Mouse (Mus musculus): ENCODE data around the gene Kcns1. TPM values are rescaled to one million over a fixed set of nuclear protein-coding genes. Genes with fewer than 3 reads are reported as not detected.
A peak's percentile ranks its signal among the peaks of the same experiment; 100 is the strongest.
"Not testable (repeated sequence)": the region's sequence is repeated elsewhere in the genome, so short reads cannot be mapped to it uniquely, and the experiment has no call there.

Gene Kcns1
- polyA plus RNA-seq (2016; fragmentation: Nextera tagmentation; extraction: Ambion mirVana), result 0.49 and 0.71 TPM in 2 replicates

DNA sequence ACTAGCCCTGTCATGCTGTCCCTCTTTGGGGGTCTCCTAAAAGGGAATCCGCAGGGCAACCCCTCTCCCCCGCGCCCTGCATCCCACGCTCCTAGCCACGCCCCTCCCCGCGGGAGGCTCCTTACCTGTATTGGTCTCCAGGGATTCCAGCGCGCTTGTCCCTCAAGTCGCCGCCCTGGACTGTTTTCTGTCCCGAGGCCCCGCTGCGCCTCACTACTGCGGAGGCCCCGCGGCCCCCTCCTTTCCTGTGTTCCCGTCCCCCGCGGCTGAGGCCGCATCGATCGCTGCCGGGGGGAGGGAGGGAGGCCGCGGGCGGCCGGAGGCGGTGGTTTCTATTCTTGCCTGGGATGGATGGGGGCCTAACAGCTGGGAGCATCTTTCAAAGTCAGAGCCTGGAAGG lies at the start of gene Kcns1:
Gene Kcns1 (minus strand): TSS at position 212 of the 400 bp plus-strand sequence.
- ATAC-seq (ENCODE audit: insufficient number of reproducible peaks, insufficient read depth, low FRiP score, low TSS enrichment), result no peak
- Histone ChIP-seq H3K9me3 (no peaks in the 10 kb centered on the region), H3K27ac (no peak within 1 kb of the TSS), H3K4me1 (peaks cover 18% of the 10 kb centered on the region), H3K4me3 (peak within 1 kb of the TSS; percentile 41), H3K36me3 (no peaks in the 10 kb centered on the region), H3K27me3 (peaks cover 72% of the 10 kb centered on the region), H3K9ac (peak within 1 kb of the TSS; percentile 44; the same call in 1 of the 2 replicates), H3K4me2 (replicated peaks) (peak within 1 kb of the TSS; percentile 75)
- 3% methylated on average over 29 of the region's 29 CpGs for WGBS

DNA sequence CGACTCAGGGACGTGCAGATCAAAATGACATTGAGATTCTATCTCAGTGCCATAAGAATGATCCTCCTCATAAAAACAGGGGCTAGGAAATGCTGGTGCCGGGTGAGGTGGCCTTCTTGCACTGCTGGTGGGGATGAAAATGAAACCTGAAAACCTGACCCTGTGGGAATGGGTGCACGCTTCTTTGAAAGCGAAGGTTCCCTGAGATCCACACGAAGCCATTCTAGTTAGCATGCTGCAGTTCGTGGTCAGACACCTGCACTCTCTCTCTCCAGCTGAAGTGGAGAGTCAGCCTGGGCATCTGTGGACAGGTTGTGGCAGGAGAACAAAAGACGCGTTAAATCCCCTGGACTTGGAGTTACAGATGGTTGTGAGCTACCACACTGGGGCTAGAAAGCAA lies 48.4 kb upstream of the Kcns1 start:
- ATAC-seq (ENCODE audit: insufficient number of reproducible peaks, insufficient read depth, low FRiP score, low TSS enrichment), result no peak
- H3K9me3 ChIP-seq, result no peaks in the 10 kb centered on the region
- H3K27ac ChIP-seq, result no peak overlapping the region
- no peak overlapping the region for H3K4me3 ChIP-seq
- no peak overlapping the region for H3K4me2 ChIP-seq (replicated peaks)
- WGBS, result 83% methylated on average over 9 of the region's 9 CpGs
- H3K36me3 ChIP-seq, result no peaks in the 10 kb centered on the region
- no peak overlapping the region for H3K9ac ChIP-seq
- H3K27me3 ChIP-seq, result no peaks in the 10 kb centered on the region
- no peaks in the 10 kb centered on the region for H3K4me1 ChIP-seq

- no peaks in the 10 kb centered on the region for H3K4me1 ChIP-seq
- no peak for ATAC-seq (ENCODE audit: insufficient number of reproducible peaks, insufficient read depth, low FRiP score, low TSS enrichment)
- H3K27ac ChIP-seq, result no peak overlapping the region
- no peak overlapping the region for H3K4me3 ChIP-seq
- H3K9me3 ChIP-seq, result no peaks in the 10 kb centered on the region
- 87% methylated on average over 5 of the region's 5 CpGs for WGBS
- no peaks in the 10 kb centered on the region for H3K27me3 ChIP-seq
- no peak overlapping the region for H3K9ac ChIP-seq
- H3K4me2 ChIP-seq (replicated peaks), result no peak overlapping the region
- H3K36me3 ChIP-seq, result no peaks in the 10 kb centered on the region
Observed at GRCm38 (mm10) chr2:164212711-164213110, 41.8 kb upstream of the Kcns1 start.

- Histone ChIP-seq H3K36me3 (no peaks in the 10 kb centered on the region), H3K4me3 (no peak overlapping the region), H3K9me3 (no peaks in the 10 kb centered on the region), H3K4me2 (replicated peaks) (no peak overlapping the region), H3K4me1 (no peaks in the 10 kb centered on the region), H3K27me3 (no peaks in the 10 kb centered on the region), H3K9ac (no peak overlapping the region), H3K27ac (no peak overlapping the region)
- WGBS, result 91% methylated on average over 4 of the region's 4 CpGs
- no peak for ATAC-seq (ENCODE audit: insufficient number of reproducible peaks, insufficient read depth, low FRiP score, low TSS enrichment)
Observed at GRCm38 (mm10) chr2:164210892-164211291, 40.0 kb upstream of the Kcns1 start.

DNA sequence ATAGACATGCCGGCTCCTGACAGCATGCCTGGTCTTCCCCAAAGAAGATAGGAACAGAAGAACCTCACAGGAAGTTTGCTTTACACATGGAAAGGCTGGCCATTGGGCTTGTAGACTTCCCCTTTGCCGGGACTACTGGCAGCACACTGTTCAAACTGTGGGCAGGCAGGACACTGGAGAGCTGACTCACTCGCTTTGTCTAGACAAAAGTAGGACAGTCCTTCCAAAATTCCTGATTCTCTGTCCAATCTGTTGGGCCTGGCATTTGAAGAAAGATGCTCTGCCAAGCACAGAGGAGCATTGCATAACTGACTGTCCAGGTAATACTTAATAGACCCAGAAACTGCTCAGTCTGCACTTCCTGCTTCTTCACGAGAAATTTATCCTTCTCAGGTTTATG lies 35.8 kb upstream of the Kcns1 start:
- no peaks in the 10 kb centered on the region for H3K36me3 ChIP-seq
- ATAC-seq (ENCODE audit: insufficient number of reproducible peaks, insufficient read depth, low FRiP score, low TSS enrichment), result no peak
- no peak overlapping the region for H3K9ac ChIP-seq
- H3K4me3 ChIP-seq, result no peak overlapping the region
- H3K27ac ChIP-seq, result no peak overlapping the region
- WGBS, result 76% methylated on average over 4 of the region's 4 CpGs
- no peaks in the 10 kb centered on the region for H3K4me1 ChIP-seq
- no peak overlapping the region for H3K4me2 ChIP-seq (replicated peaks)
- no peaks in the 10 kb centered on the region for H3K9me3 ChIP-seq
- H3K27me3 ChIP-seq, result no peaks in the 10 kb centered on the region

DNA sequence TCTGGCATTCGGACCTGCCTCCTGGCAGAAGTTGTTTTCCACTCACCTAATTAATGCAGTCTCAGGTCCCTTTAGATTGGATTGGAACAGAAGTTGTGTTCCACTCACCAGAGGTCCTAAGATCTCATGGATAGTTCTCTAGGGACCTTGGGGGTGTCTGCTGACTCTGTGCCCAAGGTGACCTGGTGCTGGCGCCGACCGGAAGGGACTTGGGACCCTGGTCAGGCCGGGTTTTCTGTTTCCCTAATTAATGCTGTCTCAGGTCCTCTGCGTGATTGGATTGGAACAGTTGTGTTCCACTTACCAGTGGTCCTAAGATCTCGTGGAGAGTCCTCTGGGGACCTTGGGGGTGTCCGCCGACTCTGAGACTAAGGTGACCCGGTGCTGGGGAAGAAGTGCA lies 35.1 kb upstream of the Kcns1 start:
- H3K4me3 ChIP-seq; H3K36me3 ChIP-seq; H3K27ac ChIP-seq; ATAC-seq (ENCODE audit: insufficient number of reproducible peaks, insufficient read depth, low FRiP score, low TSS enrichment); H3K9ac ChIP-seq; H3K4me2 ChIP-seq (replicated peaks); H3K27me3 ChIP-seq; H3K9me3 ChIP-seq; H3K4me1 ChIP-seq: not testable (repeated sequence)
- 92% methylated on average over 10 of the region's 10 CpGs for WGBS

DNA sequence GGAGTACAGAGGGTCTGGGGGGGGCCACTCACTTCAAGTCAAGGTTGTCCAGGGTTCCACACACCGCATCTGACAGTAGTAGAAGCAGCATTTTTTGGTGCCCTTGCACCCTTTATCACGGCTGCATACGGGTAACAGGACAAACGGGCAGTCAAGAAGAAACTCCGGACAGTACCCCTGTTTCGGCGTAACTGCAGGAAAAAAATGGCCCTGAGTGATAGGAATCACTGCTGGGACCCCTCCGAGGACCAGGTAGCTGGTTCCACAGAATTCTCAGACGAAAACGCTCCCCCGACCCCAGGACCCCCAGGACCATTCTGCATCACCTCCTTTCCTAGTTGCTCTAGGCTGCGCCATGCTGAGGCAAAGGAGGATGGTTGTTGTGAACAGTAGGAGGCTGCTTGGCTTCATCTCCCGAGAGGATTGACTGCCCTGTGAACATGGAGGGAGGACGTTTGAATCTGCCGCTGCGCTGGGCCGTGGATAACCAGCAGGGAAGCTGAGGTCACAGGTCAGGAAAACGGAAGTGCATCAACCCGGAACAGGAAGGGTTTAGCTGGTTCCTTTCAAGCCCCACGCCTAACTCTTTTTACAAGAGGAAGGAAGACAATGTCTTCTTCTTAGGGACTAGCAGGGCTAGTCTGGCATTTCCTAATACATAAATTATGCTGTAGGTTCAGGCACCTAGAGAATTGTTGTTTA lies 28.9 kb upstream of the Kcns1 start, which contains the start of gene Wfdc15a:
Gene Wfdc15a (minus strand): TSS at position 505 of the 702 bp plus-strand sequence.
- no peak within 1 kb of the TSS for H3K4me3 ChIP-seq
- no peak within 1 kb of the TSS for H3K27ac ChIP-seq
- no peak within 1 kb of the TSS for H3K9ac ChIP-seq
- no peaks in the 10 kb centered on the region for H3K4me1 ChIP-seq
- WGBS, result 76% methylated on average over 20 of the region's 20 CpGs
- no peak for ATAC-seq (ENCODE audit: insufficient number of reproducible peaks, insufficient read depth, low FRiP score, low TSS enrichment)
- H3K9me3 ChIP-seq, result no peaks in the 10 kb centered on the region
- H3K36me3 ChIP-seq, result no peaks in the 10 kb centered on the region
- no peaks in the 10 kb centered on the region for H3K27me3 ChIP-seq
- no peak within 1 kb of the TSS for H3K4me2 ChIP-seq (replicated peaks)

DNA sequence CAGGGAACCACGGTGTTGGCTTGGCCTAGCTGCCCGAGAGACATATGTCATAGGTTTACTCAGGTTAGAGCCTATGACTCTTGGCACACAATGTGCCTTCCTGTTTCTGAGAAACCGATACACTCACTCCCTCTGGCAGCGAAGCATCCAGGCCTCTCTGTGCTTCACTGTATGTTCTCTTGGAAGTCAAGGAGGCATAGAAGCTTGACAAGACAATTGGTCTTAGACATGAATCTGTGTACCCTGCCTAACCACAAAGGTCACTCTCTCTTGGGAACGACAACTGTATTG lies 25.7 kb upstream of the Kcns1 start:
- H3K4me1 ChIP-seq, result no peaks in the 10 kb centered on the region
- no peak overlapping the region for H3K27ac ChIP-seq
- no peaks in the 10 kb centered on the region for H3K27me3 ChIP-seq
- H3K4me2 ChIP-seq (replicated peaks), result no peak overlapping the region
- no peaks in the 10 kb centered on the region for H3K9me3 ChIP-seq
- H3K4me3 ChIP-seq, result no peak overlapping the region
- H3K9ac ChIP-seq, result no peak overlapping the region
- no peak for ATAC-seq (ENCODE audit: insufficient number of reproducible peaks, insufficient read depth, low FRiP score, low TSS enrichment)
- 73% methylated on average over 5 of the region's 5 CpGs for WGBS
- H3K36me3 ChIP-seq, result no peaks in the 10 kb centered on the region

DNA sequence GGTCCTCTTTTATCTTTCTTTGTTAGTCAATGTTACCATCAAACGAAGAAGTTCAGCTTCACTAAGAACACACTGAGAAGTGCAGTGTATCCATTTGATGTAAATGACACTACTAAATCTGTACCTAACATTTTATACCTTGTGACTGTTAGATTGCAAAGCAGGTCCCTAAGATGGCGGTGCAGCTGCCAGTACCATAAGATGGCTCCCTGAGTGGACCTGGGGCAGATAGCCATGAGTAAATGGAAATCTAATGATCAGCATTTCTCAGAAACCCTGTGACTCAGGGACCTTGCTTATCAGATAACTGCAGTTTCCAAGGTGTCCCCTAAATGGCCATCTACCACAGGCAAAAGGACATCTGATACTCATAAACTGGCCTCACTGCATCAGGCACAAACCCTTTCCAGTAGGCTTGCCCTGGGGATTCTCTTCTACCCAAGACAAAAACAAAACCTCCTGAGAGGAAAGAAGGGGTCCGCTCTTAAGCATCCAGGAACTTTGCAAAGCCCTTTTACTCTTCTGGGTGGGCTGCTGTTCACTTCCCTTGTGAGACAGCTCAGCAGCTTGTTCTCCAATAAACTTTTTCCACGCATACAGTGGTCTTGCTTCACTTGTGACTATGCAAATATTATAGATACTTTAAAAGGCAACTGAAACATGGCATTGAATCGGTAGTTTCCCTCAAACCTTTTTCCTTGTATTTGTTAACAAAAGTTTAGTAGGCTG lies 25.2 kb upstream of the Kcns1 start:
- Histone ChIP-seq H3K4me2 (replicated peaks) (no peak overlapping the region), H3K9me3 (no peaks in the 10 kb centered on the region), H3K27me3 (no peaks in the 10 kb centered on the region), H3K9ac (no peak overlapping the region), H3K4me3 (no peak overlapping the region), H3K27ac (no peak overlapping the region), H3K36me3 (no peaks in the 10 kb centered on the region), H3K4me1 (no peaks in the 10 kb centered on the region)
- 85% methylated on average over 5 of the region's 5 CpGs for WGBS
- ATAC-seq (ENCODE audit: insufficient number of reproducible peaks, insufficient read depth, low FRiP score, low TSS enrichment), result no peak

GRCm38 (mm10) chr2:164194959-164195630 lies 24.2 kb upstream of the Kcns1 start:
- H3K4me1 ChIP-seq, result no peaks in the 10 kb centered on the region
- H3K9ac ChIP-seq, result no peak overlapping the region
- no peaks in the 10 kb centered on the region for H3K27me3 ChIP-seq
- ATAC-seq (ENCODE audit: insufficient number of reproducible peaks, insufficient read depth, low FRiP score, low TSS enrichment), result no peak
- H3K4me3 ChIP-seq, result no peak overlapping the region
- no peaks in the 10 kb centered on the region for H3K36me3 ChIP-seq
- no peak overlapping the region for H3K4me2 ChIP-seq (replicated peaks)
- no peaks in the 10 kb centered on the region for H3K9me3 ChIP-seq
- no peak overlapping the region for H3K27ac ChIP-seq
- WGBS, result 81% methylated on average over 5 of the region's 5 CpGs

DNA sequence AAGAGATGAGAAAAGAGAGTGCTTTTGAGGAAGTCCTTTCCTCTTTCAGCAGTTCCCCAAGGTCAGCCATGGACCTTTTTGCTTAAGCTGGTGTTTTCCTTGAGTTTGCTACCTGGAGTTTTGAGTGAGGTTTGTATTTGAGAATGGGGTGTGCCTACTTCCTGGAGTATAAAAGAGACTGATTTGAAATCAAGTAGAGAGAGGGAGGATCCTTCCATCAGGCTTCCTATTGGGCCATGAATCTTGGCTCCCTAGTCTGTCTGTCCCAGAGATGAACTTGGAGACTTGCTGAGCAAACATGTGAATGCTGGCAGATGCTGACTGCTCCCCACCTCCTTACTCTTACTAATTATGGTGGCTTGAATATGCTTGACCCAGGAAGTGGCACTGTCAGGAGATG lies 21.4 kb upstream of the Kcns1 start:
- H3K9ac ChIP-seq, result no peak overlapping the region
- H3K9me3 ChIP-seq, result no peaks in the 10 kb centered on the region
- no peaks in the 10 kb centered on the region for H3K27me3 ChIP-seq
- no peak overlapping the region for H3K27ac ChIP-seq
- H3K4me3 ChIP-seq, result no peak overlapping the region
- H3K4me1 ChIP-seq, result no peaks in the 10 kb centered on the region
- H3K36me3 ChIP-seq, result no peaks in the 10 kb centered on the region
- ATAC-seq (ENCODE audit: insufficient number of reproducible peaks, insufficient read depth, low FRiP score, low TSS enrichment), result no peak
- no peak overlapping the region for H3K4me2 ChIP-seq (replicated peaks)

- Histone ChIP-seq H3K27me3 (no peaks in the 10 kb centered on the region), H3K4me2 (replicated peaks) (no peak within 1 kb of the TSS), H3K9me3 (no peaks in the 10 kb centered on the region), H3K9ac (no peak within 1 kb of the TSS), H3K4me3 (no peak within 1 kb of the TSS), H3K27ac (no peak within 1 kb of the TSS), H3K4me1 (no peaks in the 10 kb centered on the region), H3K36me3 (no peaks in the 10 kb centered on the region)
- ATAC-seq (ENCODE audit: insufficient number of reproducible peaks, insufficient read depth, low FRiP score, low TSS enrichment), result no peak
- 84% methylated on average over 6 of the region's 6 CpGs for WGBS
Observed at GRCm38 (mm10) chr2:164190576-164190975, 19.7 kb upstream of the Kcns1 start, which contains the start of gene Wfdc12. TSS of gene Wfdc12 (minus strand) at chr2:164190608.

Measured in embryonic facial prominence, embryonic 12.5 days (tissue).